Comparison of ENCODE assay signal across 10 mouse cellular contexts in the genomic region with DNA sequence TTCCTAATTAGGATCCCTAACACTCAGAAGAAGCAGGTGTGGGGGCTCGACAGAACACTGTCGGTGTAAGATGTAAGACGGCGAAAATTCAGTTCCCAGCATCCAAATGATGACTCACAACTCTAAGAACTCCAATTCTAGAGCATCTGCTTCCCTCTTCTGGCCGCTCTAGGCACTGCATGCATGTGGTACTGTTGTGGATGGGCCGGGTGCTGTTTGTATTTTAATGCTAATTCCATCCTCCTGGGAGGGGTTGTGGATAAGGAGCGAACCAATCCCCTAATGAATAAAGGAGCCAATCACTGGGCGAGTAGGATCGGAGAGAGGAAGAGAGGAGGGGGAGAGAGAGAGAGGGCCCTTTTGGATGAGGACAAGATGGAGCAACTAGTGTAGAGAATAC. TPM values are rescaled to one million over a fixed set of nuclear protein-coding genes. Genes with fewer than 3 reads are reported as not detected.
A peak's percentile ranks its signal among the peaks of the same experiment; 100 is the strongest.
DNase-seq lines count a peak whose midpoint lies in the region; ATAC-seq and TF ChIP-seq lines count a peak whose summit lies in the region.
"Had no signal": no experiment of that assay in that cellular context is flagged by ENCODE, and none has a peak within 500 bp of the region (broad histone marks: within the 10 kb centered on the region; RNA-seq: fewer than 3 reads in every experiment).

No protein-coding gene starts in this region.

- no peak overlapping the region for H3K4me3 ChIP-seq in layer of hippocampus, adult 2 months
- H3K4me3 ChIP-seq: limb, embryonic 15.5 days had no signal

- no peak for ATAC-seq in CD4-positive, CD25-positive, alpha-beta regulatory T cell, adult 4 months
- ATAC-seq in monocyte, adult 5-6 weeks (replicated peaks; ENCODE audit: insufficient number of reproducible peaks, low FRiP score, low TSS enrichment, poor library complexity, severe bottlenecking) = no peak

- peak; percentile 53 for DNase-seq in CD4-positive, CD25-positive, alpha-beta regulatory T cell, adult 2 months (ENCODE audit: low read depth, low spot score)
- no peak for DNase-seq in layer of hippocampus, adult 2 months (ENCODE audit: low spot score in 2 of 2)
- no peak for DNase-seq in layer of hippocampus, adult 8-10 months (ENCODE audit: low spot score in 2 of 2)
- peak; percentile 35 for DNase-seq in c-Kit-positive CD71-positive TER-119-negative erythroid progenitor cells, embryonic 14.5 days (ENCODE audit: low read depth)
- peak; percentile 39 for DNase-seq in retina, embryonic 14.5 days (ENCODE audit: low spot score)
- no peak for DNase-seq in urinary bladder, adult 18-20 months (ENCODE audit: low spot score in 2 of 2)

- peak; percentile 71 for TF ChIP-seq CTCF in layer of hippocampus, adult 2 months (conservative IDR thresholded peaks at IDR 0.05)

- H3K27ac ChIP-seq in layer of hippocampus, adult 2 months = no peak overlapping the region
- H3K27ac ChIP-seq: limb, embryonic 15.5 days had no signal

RNA-seq across cellular contexts. Expression of gene Vinac1, which starts 8.6 kb away (rescaled TPM):
- not detected for polyA plus RNA-seq in CD4-positive, CD25-positive, alpha-beta regulatory T cell, adult 4 months (2017; shearing (Covaris generic))
- under 1 TPM; 0.08 to 0.10 TPM for total RNA-seq in layer of hippocampus, adult 2 months (2021)
- total RNA-seq in layer of hippocampus, adult 8-10 months (2022) = under 1 TPM in 1 of 4 experiments, not detected in 3; 0.11 TPM
- total RNA-seq in monocyte, adult 5-6 weeks (2017) = not detected in 3 replicates
- polyA plus RNA-seq: C2C12 had no signal

RNA-seq across cellular contexts. Expression of gene Ttl, which starts 9.1 kb away (rescaled TPM):
- polyA plus RNA-seq in CD4-positive, CD25-positive, alpha-beta regulatory T cell, adult 4 months (2017; shearing (Covaris generic)) = 1 to 10 TPM; 2.2 to 2.4 TPM
- total RNA-seq in layer of hippocampus, adult 2 months (2021) = 10 to 100 TPM; 33.2 to 33.5 TPM
- 10 to 100 TPM; 32.4 to 37.3 (median 35.4) TPM for total RNA-seq in layer of hippocampus, adult 8-10 months (2022)
- total RNA-seq in monocyte, adult 5-6 weeks (2017) = 1.7 to 5.8 TPM (median 2.2 TPM) in 3 replicates

RNA-seq across cellular contexts. Expression of gene Polr1b, which starts 44.2 kb away (rescaled TPM):
- 10 to 100 TPM; 16.3 to 32.3 TPM for polyA plus RNA-seq in CD4-positive, CD25-positive, alpha-beta regulatory T cell, adult 4 months (2017; shearing (Covaris generic))
- total RNA-seq in layer of hippocampus, adult 2 months (2021) = 10 to 100 TPM; 16.2 to 17.2 TPM
- 10 to 100 TPM; 19.7 to 22.1 (median 21.2) TPM for total RNA-seq in layer of hippocampus, adult 8-10 months (2022)
- 6.4 to 20.7 TPM (median 13.2 TPM) in 3 replicates for total RNA-seq in monocyte, adult 5-6 weeks (2017)

Comparison
In these comparisons a context has a peak if more than half of its experiments do, and no peak if none do; other contexts are left out.
1. DNase-seq: peak in CD4-positive, CD25-positive, alpha-beta regulatory T cell, adult 2 months (single experiment), c-Kit-positive CD71-positive TER-119-negative erythroid progenitor cells, embryonic 14.5 days (single experiment) and retina, embryonic 14.5 days (single experiment); none in layer of hippocampus, adult 2 months (0 of 2), layer of hippocampus, adult 8-10 months (0 of 2) and urinary bladder, adult 18-20 months (0 of 2).